Mouse (Mus musculus): ENCODE data around the gene Smad9. TPM values are rescaled to one million over a fixed set of nuclear protein-coding genes. Genes with fewer than 3 reads are reported as not detected.

Gene Smad9
- polyA plus RNA-seq, 1 experiment from 2014 or later: 1.7 TPM

DNA sequence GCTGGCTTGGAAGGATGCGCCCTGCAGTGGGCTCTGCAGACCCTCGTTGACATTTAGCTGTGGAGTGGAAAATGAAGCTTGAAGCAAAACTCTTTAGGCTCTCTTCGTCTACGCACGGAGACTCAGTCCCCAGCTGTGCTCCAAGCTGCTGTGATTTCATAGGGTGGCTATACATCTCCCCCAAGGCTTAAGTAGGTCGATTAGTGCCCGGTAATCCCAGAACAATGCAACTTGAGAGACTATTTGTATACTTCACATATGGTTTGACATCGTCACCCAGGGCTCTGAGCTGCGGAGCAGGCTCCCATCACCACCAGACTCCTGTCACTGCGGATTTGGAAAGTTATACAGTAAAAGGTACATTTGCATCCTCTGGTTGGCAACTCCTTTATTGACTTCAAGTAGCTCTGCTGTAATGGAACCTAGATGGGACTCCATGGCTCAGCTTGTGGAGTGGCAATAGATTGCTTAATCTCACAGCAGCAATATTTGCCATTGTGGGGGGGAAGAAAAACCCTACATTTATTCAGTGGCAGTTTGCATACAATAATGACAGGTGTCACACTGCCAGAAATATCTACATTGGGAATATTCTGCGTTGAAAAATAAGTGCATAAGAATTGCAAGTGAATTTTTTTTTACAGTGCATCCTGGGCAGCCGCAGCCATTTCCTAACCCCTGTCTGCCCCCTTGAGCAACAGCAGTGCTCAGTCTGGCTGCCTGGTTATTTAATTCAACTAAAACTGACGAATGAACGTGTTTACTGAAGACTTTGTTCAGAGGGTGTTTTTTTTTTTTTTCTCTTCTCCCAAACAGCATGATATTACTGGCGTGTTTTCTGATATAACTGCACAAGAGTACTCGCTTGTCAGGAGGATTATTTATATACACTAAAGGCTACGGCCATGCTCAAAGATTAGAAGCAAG, 14.2 kb downstream of the Smad9 start:
- Histone ChIP-seq H3K4me3 (ENCODE audit: low read depth, low read length) (no peak overlapping the region), H3K9me3 (ENCODE audit: low read length) (no peaks in the 10 kb centered on the region), H3K4me1 (ENCODE audit: insufficient read depth, low read depth, low read length) (no peaks in the 10 kb centered on the region), H3K4me2 (replicated peaks; ENCODE audit: low read depth, low read length) (no peak overlapping the region), H3K27me3 (replicated peaks; ENCODE audit: insufficient read depth, low read length) (no peaks in the 10 kb centered on the region), H3K36me3 (ENCODE audit: insufficient read depth, low read length) (no peaks in the 10 kb centered on the region), H3K27ac (ENCODE audit: low read length) (no peak overlapping the region), H3K9ac (replicated peaks; ENCODE audit: low read depth) (no peak overlapping the region)
- WGBS: 63% methylated on average over 17 of the region's 17 CpGs
- peak; percentile 55 for DNase-seq (ENCODE audit: low spot score)
- TF ChIP-seq CTCF (IDR thresholded peaks at IDR 0.05) (no peak), EP300 (IDR thresholded peaks at IDR 0.05) (no peak)
- peak; percentile 47; the same call in 1 of the 2 replicates for ATAC-seq

DNA sequence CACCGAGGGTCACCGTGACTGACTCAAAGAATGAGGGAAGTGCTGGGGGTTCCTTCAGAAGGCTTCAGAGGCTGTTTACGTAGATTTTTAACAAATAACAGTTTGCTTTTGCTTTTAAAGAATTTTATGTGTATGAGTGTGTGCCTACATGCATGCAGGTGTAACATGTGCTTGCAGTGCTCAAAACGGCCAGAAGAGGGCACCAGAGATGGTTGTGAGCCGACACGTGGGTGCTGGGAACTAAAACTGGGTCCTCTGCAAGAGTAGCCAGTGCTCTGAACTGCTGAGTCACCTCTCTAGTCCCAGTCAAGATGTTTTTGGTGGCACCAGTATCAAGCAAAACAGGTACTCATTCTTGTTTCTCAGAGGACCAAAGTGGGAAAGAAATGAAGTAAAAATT, 18.2 kb downstream of the Smad9 start:
- H3K27me3 ChIP-seq (replicated peaks; ENCODE audit: insufficient read depth, low read length): no peaks in the 10 kb centered on the region
- WGBS: 83% methylated on average over 6 of the region's 6 CpGs
- no peaks in the 10 kb centered on the region for H3K36me3 ChIP-seq (ENCODE audit: insufficient read depth, low read length)
- no peak overlapping the region for H3K9ac ChIP-seq (replicated peaks; ENCODE audit: low read depth)
- H3K4me3 ChIP-seq (ENCODE audit: low read depth, low read length): no peak overlapping the region
- no peak for TF ChIP-seq EP300 (IDR thresholded peaks at IDR 0.05)
- H3K4me2 ChIP-seq (replicated peaks; ENCODE audit: low read depth, low read length): no peak overlapping the region
- DNase-seq (ENCODE audit: low spot score) (no peak), ATAC-seq (no peak)
- no peaks in the 10 kb centered on the region for H3K4me1 ChIP-seq (ENCODE audit: insufficient read depth, low read depth, low read length)
- no peaks in the 10 kb centered on the region for H3K9me3 ChIP-seq (ENCODE audit: low read length)
- no peak overlapping the region for H3K27ac ChIP-seq (ENCODE audit: low read length)

DNA sequence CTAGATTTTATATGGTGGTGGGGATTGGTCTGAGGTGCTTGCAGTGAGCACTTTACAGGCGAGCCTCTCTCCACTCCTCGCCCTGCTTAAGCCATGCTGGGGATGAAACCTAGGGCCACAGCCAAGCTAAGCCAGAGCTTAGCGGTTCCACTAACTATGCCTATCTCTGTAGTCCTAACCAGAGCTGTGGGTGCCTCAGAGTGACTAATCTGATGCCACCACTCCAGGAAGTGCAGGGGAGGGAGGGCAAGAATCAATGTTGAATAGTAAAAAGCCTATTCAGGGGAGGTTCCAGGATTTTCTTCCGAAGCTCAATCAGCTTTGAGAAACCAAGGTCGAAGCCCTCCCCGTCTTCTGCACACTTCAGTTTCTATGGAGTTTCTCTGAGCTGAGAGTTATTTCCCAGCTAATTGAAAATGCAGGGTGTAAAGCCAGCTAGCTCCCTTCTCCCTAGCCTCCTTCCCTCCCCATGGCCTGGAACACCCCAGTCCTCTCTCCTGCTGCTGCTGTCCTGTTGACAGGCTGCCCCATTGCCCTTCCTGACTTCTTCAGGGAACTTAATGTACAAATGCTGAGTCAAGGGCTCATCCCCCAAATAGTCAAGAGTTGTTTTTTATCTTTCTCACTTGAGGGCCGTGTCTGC, 20.7 kb downstream of the Smad9 start:
- WGBS: 69% methylated on average over 7 of the region's 7 CpGs
- no peaks in the 10 kb centered on the region for H3K27me3 ChIP-seq (replicated peaks; ENCODE audit: insufficient read depth, low read length)
- H3K9ac ChIP-seq (replicated peaks; ENCODE audit: low read depth): no peak overlapping the region
- no peaks in the 10 kb centered on the region for H3K36me3 ChIP-seq (ENCODE audit: insufficient read depth, low read length)
- TF ChIP-seq EP300 (IDR thresholded peaks at IDR 0.05) (no peak), CTCF (IDR thresholded peaks at IDR 0.05) (no peak)
- ATAC-seq: no peak
- H3K9me3 ChIP-seq (ENCODE audit: low read length): no peaks in the 10 kb centered on the region
- no peak overlapping the region for H3K27ac ChIP-seq (ENCODE audit: low read length)
- no peaks in the 10 kb centered on the region for H3K4me1 ChIP-seq (ENCODE audit: insufficient read depth, low read depth, low read length)
- H3K4me2 ChIP-seq (replicated peaks; ENCODE audit: low read depth, low read length): no peak overlapping the region
- no peak overlapping the region for H3K4me3 ChIP-seq (ENCODE audit: low read depth, low read length)
- DNase-seq (ENCODE audit: low spot score): no peak

- Histone ChIP-seq H3K36me3 (ENCODE audit: insufficient read depth, low read length) (no peaks in the 10 kb centered on the region), H3K4me1 (ENCODE audit: insufficient read depth, low read depth, low read length) (no peaks in the 10 kb centered on the region), H3K4me3 (ENCODE audit: low read depth, low read length) (no peak overlapping the region), H3K27me3 (replicated peaks; ENCODE audit: insufficient read depth, low read length) (no peaks in the 10 kb centered on the region), H3K27ac (ENCODE audit: low read length) (no peak overlapping the region), H3K9ac (replicated peaks; ENCODE audit: low read depth) (no peak overlapping the region), H3K9me3 (ENCODE audit: low read length) (no peaks in the 10 kb centered on the region), H3K4me2 (replicated peaks; ENCODE audit: low read depth, low read length) (no peak overlapping the region)
- 53% methylated on average over 2 of the region's 2 CpGs for WGBS
- TF ChIP-seq CTCF (IDR thresholded peaks at IDR 0.05): no peak
- no peak for TF ChIP-seq EP300 (IDR thresholded peaks at IDR 0.05)
- DNase-seq (ENCODE audit: low spot score): no peak
- ATAC-seq: no peak
Observed at GRCm38 (mm10) chr3:54790601-54791000, 35.2 kb downstream of the Smad9 start.

GRCm38 (mm10) chr3:54791822-54792677, 36.7 kb downstream of the Smad9 start:
- H3K9ac ChIP-seq (replicated peaks; ENCODE audit: low read depth): no peak overlapping the region
- 62% methylated on average over 10 of the region's 10 CpGs for WGBS
- H3K36me3 ChIP-seq (ENCODE audit: insufficient read depth, low read length): no peaks in the 10 kb centered on the region
- no peak overlapping the region for H3K4me3 ChIP-seq (ENCODE audit: low read depth, low read length)
- DNase-seq (ENCODE audit: low spot score): no peak
- no peaks in the 10 kb centered on the region for H3K27me3 ChIP-seq (replicated peaks; ENCODE audit: insufficient read depth, low read length)
- H3K4me1 ChIP-seq (ENCODE audit: insufficient read depth, low read depth, low read length): no peaks in the 10 kb centered on the region
- H3K9me3 ChIP-seq (ENCODE audit: low read length): no peaks in the 10 kb centered on the region
- ATAC-seq: no peak
- H3K27ac ChIP-seq (ENCODE audit: low read length): no peak overlapping the region
- TF ChIP-seq CTCF (IDR thresholded peaks at IDR 0.05) (no peak), EP300 (IDR thresholded peaks at IDR 0.05) (no peak)
- no peak overlapping the region for H3K4me2 ChIP-seq (replicated peaks; ENCODE audit: low read depth, low read length)

DNA sequence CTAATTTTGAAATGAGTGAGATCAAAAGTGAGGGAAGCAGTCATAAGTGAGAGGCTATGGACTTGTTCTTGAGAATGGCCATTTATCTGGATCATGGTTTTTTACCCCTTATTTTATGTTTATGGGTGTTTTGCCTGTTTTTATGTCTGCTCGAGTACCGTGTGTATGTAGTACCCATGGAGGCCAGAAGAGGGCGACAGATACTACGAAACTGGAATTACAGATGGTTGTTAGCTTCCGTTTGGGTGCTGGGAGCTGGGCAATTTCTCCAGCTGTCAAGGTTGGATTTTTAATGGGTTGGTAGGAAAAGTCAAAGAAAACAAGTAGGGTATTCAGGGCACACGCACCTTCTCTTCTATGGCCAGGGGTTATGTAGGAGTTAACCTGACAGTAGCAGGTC, 38.4 kb downstream of the Smad9 start:
- no peak overlapping the region for H3K4me3 ChIP-seq (ENCODE audit: low read depth, low read length)
- H3K27me3 ChIP-seq (replicated peaks; ENCODE audit: insufficient read depth, low read length): no peaks in the 10 kb centered on the region
- TF ChIP-seq EP300 (IDR thresholded peaks at IDR 0.05) (no peak), CTCF (IDR thresholded peaks at IDR 0.05) (peak; percentile 47)
- no peak overlapping the region for H3K9ac ChIP-seq (replicated peaks; ENCODE audit: low read depth)
- H3K9me3 ChIP-seq (ENCODE audit: low read length): no peaks in the 10 kb centered on the region
- WGBS: 88% methylated on average over 6 of the region's 6 CpGs
- DNase-seq (ENCODE audit: low spot score): no peak
- no peaks in the 10 kb centered on the region for H3K4me1 ChIP-seq (ENCODE audit: insufficient read depth, low read depth, low read length)
- no peak overlapping the region for H3K4me2 ChIP-seq (replicated peaks; ENCODE audit: low read depth, low read length)
- no peak for ATAC-seq
- H3K36me3 ChIP-seq (ENCODE audit: insufficient read depth, low read length): no peaks in the 10 kb centered on the region
- H3K27ac ChIP-seq (ENCODE audit: low read length): no peak overlapping the region
